29 mouse cellular contexts compared by ENCODE assay signal in genomic region chr7:128000068-128000950, GRCm38 (mm10). TPM values are rescaled to one million over a fixed set of nuclear protein-coding genes. Genes with fewer than 3 reads are reported as not detected.
DNase-seq lines count a peak whose midpoint lies in the region; ATAC-seq and TF ChIP-seq lines count a peak whose summit lies in the region.
"Had no signal": no experiment of that assay in that cellular context is flagged by ENCODE, and none has a peak within 500 bp of the region (broad histone marks: within the 10 kb centered on the region; RNA-seq: fewer than 3 reads in every experiment).

No protein-coding gene starts in this region.

- no peaks in the 10 kb centered on the region for H3K36me3 ChIP-seq in liver, adult 2 months (ENCODE audit: control insufficient read depth, insufficient read depth, low read length)
- no peaks in the 10 kb centered on the region for H3K36me3 ChIP-seq in liver, embryonic 12.5 days
- no peaks in the 10 kb centered on the region for H3K36me3 ChIP-seq in myocyte (ENCODE audit: control insufficient read depth, insufficient read depth)
- H3K36me3 ChIP-seq: hindbrain, embryonic 12.5 days; intestine, embryonic 15.5 days; limb, embryonic 15.5 days; liver, embryonic 15.5 days; midbrain, embryonic 15.5 days; neural tube, embryonic 12.5 days had no signal

- H3ac ChIP-seq in myocyte (ENCODE audit: control insufficient read depth, insufficient read length): no peak overlapping the region

- H3K4me2 ChIP-seq in liver, embryonic 12.5 days: no peak overlapping the region
- H3K4me2 ChIP-seq in myocyte (ENCODE audit: low read depth): peak overlapping the region; percentile 12
- H3K4me2 ChIP-seq: hindbrain, embryonic 12.5 days; intestine, embryonic 15.5 days; limb, embryonic 15.5 days; liver, embryonic 15.5 days; midbrain, embryonic 15.5 days; neural tube, embryonic 12.5 days had no signal

- no peak for TF ChIP-seq CTCF in liver, adult 2 months (IDR thresholded peaks at IDR 0.05; ENCODE audit: low read depth, low read length)

- H3K4me3 ChIP-seq in liver, adult 2 months (ENCODE audit: insufficient read depth, low read depth, low read length): no peak overlapping the region
- H3K4me3 ChIP-seq in liver, embryonic 12.5 days: no peak overlapping the region
- H3K4me3 ChIP-seq in myocyte: no peak overlapping the region
- H3K4me3 ChIP-seq: hindbrain, embryonic 12.5 days; intestine, embryonic 15.5 days; limb, embryonic 10.5 days; limb, embryonic 15.5 days; liver, embryonic 15.5 days; midbrain, embryonic 15.5 days; neural tube, embryonic 12.5 days had no signal

- 2% methylated on average over 1 of the region's 1 CpGs for WGBS in liver, adult 2 months
- 41% methylated on average over 1 of the region's 1 CpGs for WGBS in liver, embryonic 12.5 days (ENCODE audit: insufficient replicate concordance)

- ATAC-seq in liver, embryonic 12.5 days: no peak
- ATAC-seq: forebrain, embryonic 14.5 days; hindbrain, postnatal 0 days; intestine, embryonic 15.5 days; midbrain, embryonic 15.5 days; Patski had no signal

- DNase-seq in adrenal gland, adult 2 months: peak; percentile 32
- DNase-seq in adrenal gland, postnatal 25 days: no peak
- DNase-seq in liver, adult 2 months (ENCODE audit: extremely low read depth, low read depth, low spot score): peak; percentile 39
- peak; percentile 65 for DNase-seq in adipocyte (ENCODE audit: low spot score)
- no peak for DNase-seq in urinary bladder, postnatal 36 days (ENCODE audit: low spot score in 2 of 2)
- DNase-seq: cerebellum, adult 8-10 months; cerebellum, postnatal 25 days; gastrocnemius, postnatal 36 days; kidney, adult 8-10 months; kidney, postnatal 4 days; layer of hippocampus, postnatal 36 days; right cerebral cortex, adult 18-20 months; thymus, adult 2 months; thymus, postnatal 36 days had no signal

- H3K9ac ChIP-seq in liver, adult 2 months (ENCODE audit: low read depth, low read length): no peak overlapping the region
- no peak overlapping the region for H3K9ac ChIP-seq in liver, embryonic 12.5 days
- H3K9ac ChIP-seq: hindbrain, embryonic 12.5 days; intestine, embryonic 15.5 days; limb, embryonic 15.5 days; liver, embryonic 15.5 days; midbrain, embryonic 15.5 days; neural tube, embryonic 12.5 days had no signal

- TF ChIP-seq POLR2A in liver, adult 2 months (IDR thresholded peaks at IDR 0.05; ENCODE audit: extremely low read depth, insufficient read depth, low read length): no peak
- no peak for TF ChIP-seq POLR2A in myocyte (IDR thresholded peaks at IDR 0.05; ENCODE audit: insufficient read length, low read depth)

- no peaks in the 10 kb centered on the region for H3K4me1 ChIP-seq in liver, adult 2 months (ENCODE audit: control insufficient read depth, insufficient read depth, low read length)
- no peaks in the 10 kb centered on the region for H3K4me1 ChIP-seq in liver, embryonic 12.5 days
- H3K4me1 ChIP-seq: liver, embryonic 15.5 days had no signal

- H3K27ac ChIP-seq in liver, adult 2 months (replicated peaks; ENCODE audit: insufficient read depth, low read depth, low read length): no peak overlapping the region
- H3K27ac ChIP-seq in liver, embryonic 12.5 days: no peak overlapping the region
- H3K27ac ChIP-seq: hindbrain, embryonic 12.5 days; hindbrain, postnatal 0 days; intestine, embryonic 15.5 days; kidney, postnatal 0 days; limb, embryonic 10.5 days; limb, embryonic 15.5 days; liver, embryonic 15.5 days; macrophage; midbrain, embryonic 15.5 days; neural tube, embryonic 12.5 days had no signal

- H3K27me3 ChIP-seq in liver, adult 2 months (ENCODE audit: control insufficient read depth, insufficient read depth, low read length): no peaks in the 10 kb centered on the region
- H3K27me3 ChIP-seq in liver, embryonic 12.5 days (replicated peaks): peaks cover 16% of the 10 kb centered on the region
- no peaks in the 10 kb centered on the region for H3K27me3 ChIP-seq in myocyte (ENCODE audit: control insufficient read depth, insufficient read depth, insufficient read length)
- H3K27me3 ChIP-seq: intestine, embryonic 15.5 days; limb, embryonic 15.5 days; liver, embryonic 15.5 days; midbrain, embryonic 15.5 days; Patski had no signal

- H3K9me3 ChIP-seq in liver, embryonic 12.5 days (replicated peaks): no peaks in the 10 kb centered on the region
- H3K9me3 ChIP-seq: G1E; hindbrain, embryonic 12.5 days; intestine, embryonic 15.5 days; limb, embryonic 10.5 days; limb, embryonic 15.5 days; liver, embryonic 15.5 days; midbrain, embryonic 15.5 days; neural tube, embryonic 12.5 days had no signal

- H3K79me2 ChIP-seq in liver, adult 2 months (ENCODE audit: control insufficient read depth, insufficient read depth, low read length): no peaks in the 10 kb centered on the region
- peaks cover 4% of the 10 kb centered on the region for H3K79me2 ChIP-seq in myocyte (ENCODE audit: control insufficient read depth, insufficient read depth)

TF ChIP-seq in myocyte, 11 proteins besides CTCF, POLR2A, EP300 and RAD21:
- TF ChIP-seq USF1 (IDR thresholded peaks at IDR 0.05; ENCODE audit: low read depth) (no peak), POLR2AphosphoS2 (IDR thresholded peaks at IDR 0.05; ENCODE audit: insufficient read length, low read depth) (no peak)

RNA-seq across cellular contexts. Expression of gene Trim72, which starts 3.4 kb away (rescaled TPM):
- total RNA-seq in adrenal gland, adult 2 months (2021): under 1 TPM in 1 of 2 experiments, not detected in 1; 0.17 TPM
- polyA plus RNA-seq in adrenal gland, adult 2 months (2012; rRNA removed): 0.16 and 0.29 TPM in 2 replicates
- 0.24 TPM in 1 of 2 replicates, not detected in the other for total RNA-seq in adrenal gland, postnatal 25 days (2021)
- 0.28 TPM in 1 of 2 replicates, not detected in the other for total RNA-seq in liver, adult 2 months (2014; rRNA removed)
- 0.15 and 0.19 TPM in 2 replicates for polyA plus RNA-seq in liver, adult 2 months (2012; rRNA removed)
- not detected in 2 replicates for polyA plus RNA-seq in liver, embryonic 12.5 days (2016; fragmentation: Nextera tagmentation; extraction: Ambion mirVana)
- polyA plus RNA-seq in myocyte (2012; fragmentation: generic; extraction: Trizol): 468 TPM
- polyA plus RNA-seq: forebrain, embryonic 14.5 days; hindbrain, postnatal 0 days; limb, embryonic 10.5 days; macrophage; neural tube, embryonic 12.5 days had no signal

RNA-seq across cellular contexts. Expression of gene Pycard, which starts 6.6 kb away (rescaled TPM):
- total RNA-seq in adrenal gland, adult 2 months (2021): 1 to 10 TPM; 2.3 to 3.7 TPM
- polyA plus RNA-seq in adrenal gland, adult 2 months (2012; rRNA removed): 4.4 and 8.1 TPM in 2 replicates
- total RNA-seq in adrenal gland, postnatal 25 days (2021): 2.8 and 5.5 TPM in 2 replicates
- 1.5 and 2.8 TPM in 2 replicates for total RNA-seq in liver, adult 2 months (2014; rRNA removed)
- polyA plus RNA-seq in liver, adult 2 months (2012; rRNA removed): 4.5 and 5.0 TPM in 2 replicates
- polyA plus RNA-seq in liver, embryonic 12.5 days (2016; fragmentation: Nextera tagmentation; extraction: Ambion mirVana): 32.9 and 33.8 TPM in 2 replicates
- 3.9 TPM for polyA plus RNA-seq in myocyte (2012; fragmentation: generic; extraction: Trizol)

RNA-seq across cellular contexts. Expression of gene Fus, which starts 33.1 kb away (rescaled TPM):
- total RNA-seq in adrenal gland, adult 2 months (2021): 100 to 1,000 TPM; 176 to 229 TPM
- 139 and 145 TPM in 2 replicates for polyA plus RNA-seq in adrenal gland, adult 2 months (2012; rRNA removed)
- total RNA-seq in adrenal gland, postnatal 25 days (2021): 189 and 309 TPM in 2 replicates
- 28.6 and 31.5 TPM in 2 replicates for total RNA-seq in liver, adult 2 months (2014; rRNA removed)
- 64.8 and 102 TPM in 2 replicates for polyA plus RNA-seq in liver, adult 2 months (2012; rRNA removed)
- polyA plus RNA-seq in liver, embryonic 12.5 days (2016; fragmentation: Nextera tagmentation; extraction: Ambion mirVana): 217 and 225 TPM in 2 replicates
- polyA plus RNA-seq in myocyte (2012; fragmentation: generic; extraction: Trizol): 231 TPM

RNA-seq across cellular contexts. Expression of gene Prss36, which starts 53.8 kb away (rescaled TPM):
- 1 to 10 TPM; 8.2 to 9.4 TPM for total RNA-seq in adrenal gland, adult 2 months (2021)
- 24.8 and 27.8 TPM in 2 replicates for polyA plus RNA-seq in adrenal gland, adult 2 months (2012; rRNA removed)
- total RNA-seq in adrenal gland, postnatal 25 days (2021): 4.4 and 9.7 TPM in 2 replicates
- 8.1 and 8.7 TPM in 2 replicates for total RNA-seq in liver, adult 2 months (2014; rRNA removed)
- polyA plus RNA-seq in liver, adult 2 months (2012; rRNA removed): 17.2 and 18.2 TPM in 2 replicates
- polyA plus RNA-seq in liver, embryonic 12.5 days (2016; fragmentation: Nextera tagmentation; extraction: Ambion mirVana): 3.9 and 5.1 TPM in 2 replicates
- polyA plus RNA-seq in myocyte (2012; fragmentation: generic; extraction: Trizol): 10.6 TPM

Comparison
In these comparisons a context has a peak if more than half of its experiments do, and no peak if none do; other contexts are left out.
1. DNase-seq: peak in adrenal gland, adult 2 months (single experiment), liver, adult 2 months (single experiment) and adipocyte (single experiment); none in adrenal gland, postnatal 25 days (single experiment) and urinary bladder, postnatal 36 days (0 of 2).
2. RNA of gene Trim72, which starts 3.4 kb away (polyA plus RNA-seq): 468 TPM in myocyte (single experiment); 0.16 to 0.29 TPM in adrenal gland, adult 2 months, 0.15 to 0.19 TPM in liver, adult 2 months and not detected in liver, embryonic 12.5 days; every median in the first group is over 100 times any median in the second.